9 mouse cellular contexts compared by ENCODE assay signal in the genomic region with DNA sequence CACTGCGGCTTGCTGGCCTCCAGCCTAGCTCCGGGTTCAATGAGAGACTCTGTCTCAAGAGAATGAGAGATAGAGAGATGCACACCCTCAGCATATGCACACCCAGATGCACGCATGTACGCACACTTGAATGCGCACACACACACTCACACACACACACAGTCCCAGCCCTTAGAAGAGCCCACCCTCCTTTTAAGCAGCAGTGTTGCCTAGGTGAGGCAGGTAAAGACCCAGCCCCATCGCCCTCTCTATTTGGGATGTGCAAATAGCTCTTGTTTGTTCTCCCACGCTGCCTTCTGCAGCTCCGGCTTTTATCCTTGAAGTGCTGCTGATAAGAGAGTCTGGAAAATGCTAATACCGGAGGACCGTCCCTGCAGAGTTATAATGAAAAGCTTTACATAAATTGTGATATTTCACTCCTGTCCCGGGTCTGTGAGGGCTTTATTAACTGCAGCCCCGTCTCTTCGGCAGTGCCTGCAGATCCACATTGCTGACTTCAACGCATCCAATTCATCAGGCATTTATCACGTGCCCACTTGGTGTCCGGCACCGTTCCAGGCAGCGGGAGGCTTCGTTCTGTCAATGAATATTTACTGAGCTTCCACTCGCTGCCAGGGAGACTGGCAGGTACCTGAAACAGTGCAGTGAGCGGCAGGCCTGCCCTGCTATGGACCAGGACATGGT.
A peak's percentile ranks its signal among the peaks of the same experiment; 100 is the strongest.
DNase-seq lines count a peak whose midpoint lies in the region; ATAC-seq and TF ChIP-seq lines count a peak whose summit lies in the region.
"Had no signal": no experiment of that assay in that cellular context is flagged by ENCODE, and none has a peak within 500 bp of the region (broad histone marks: within the 10 kb centered on the region; RNA-seq: fewer than 3 reads in every experiment).

No protein-coding gene starts in this region.

- TF ChIP-seq CTCF in intestine, postnatal 0 days (IDR thresholded peaks at IDR 0.05; ENCODE audit: low read depth), result no peak

- no peaks in the 10 kb centered on the region for H3K27me3 ChIP-seq in intestine, embryonic 14.5 days (replicated peaks; ENCODE audit: control insufficient read depth, insufficient read depth, low read length)
- H3K27me3 ChIP-seq in intestine, postnatal 0 days (replicated peaks; ENCODE audit: control insufficient read depth, insufficient read depth, low read length), result no peaks in the 10 kb centered on the region
- no peaks in the 10 kb centered on the region for H3K27me3 ChIP-seq in forebrain, embryonic 14.5 days (replicated peaks; ENCODE audit: control insufficient read depth, insufficient read depth, low read length)
- H3K27me3 ChIP-seq in hindbrain, embryonic 15.5 days, result no peaks in the 10 kb centered on the region
- no peaks in the 10 kb centered on the region for H3K27me3 ChIP-seq in midbrain, embryonic 11.5 days (ENCODE audit: control insufficient read depth, insufficient read depth, low read length)
- H3K27me3 ChIP-seq in embryonic facial prominence, embryonic 10.5 days (replicated peaks; ENCODE audit: low read depth, poor library complexity, severe bottlenecking), result no peaks in the 10 kb centered on the region

- H3K9me3 ChIP-seq in intestine, embryonic 14.5 days (ENCODE audit: control insufficient read depth, low read length), result no peaks in the 10 kb centered on the region
- H3K9me3 ChIP-seq in intestine, postnatal 0 days (ENCODE audit: control insufficient read depth), result no peaks in the 10 kb centered on the region
- no peaks in the 10 kb centered on the region for H3K9me3 ChIP-seq in forebrain, embryonic 14.5 days (replicated peaks; ENCODE audit: control insufficient read depth, low read length)
- H3K9me3 ChIP-seq in hindbrain, embryonic 15.5 days, result no peaks in the 10 kb centered on the region
- H3K9me3 ChIP-seq in midbrain, embryonic 11.5 days (ENCODE audit: control insufficient read depth, low read length), result no peaks in the 10 kb centered on the region
- H3K9me3 ChIP-seq in embryonic facial prominence, embryonic 10.5 days, result no peaks in the 10 kb centered on the region

- DNase-seq in intestine, embryonic 14.5 days (ENCODE audit: low spot score), result no peak
- peak; percentile 49 for DNase-seq in forebrain, embryonic 14.5 days (ENCODE audit: low spot score)
- DNase-seq in midbrain, embryonic 11.5 days (ENCODE audit: low spot score, missing footprints), result peak; percentile 51
- DNase-seq in embryonic facial prominence, embryonic 10.5 days (ENCODE audit: low spot score), result no peak
- no peak for DNase-seq in gastrocnemius, postnatal 4 days (ENCODE audit: low spot score in 2 of 2)
- DNase-seq: cerebellum, adult 2 months had no signal

- H3K4me2 ChIP-seq in intestine, embryonic 14.5 days (ENCODE audit: low read length), result no peak overlapping the region
- H3K4me2 ChIP-seq in intestine, postnatal 0 days (replicated peaks; ENCODE audit: low read depth), result no peak overlapping the region
- no peak overlapping the region for H3K4me2 ChIP-seq in forebrain, embryonic 14.5 days (ENCODE audit: low read length)
- peak overlapping the region; percentile 31 for H3K4me2 ChIP-seq in hindbrain, embryonic 15.5 days
- no peak overlapping the region for H3K4me2 ChIP-seq in midbrain, embryonic 11.5 days

- no peak overlapping the region for H3K4me3 ChIP-seq in intestine, embryonic 14.5 days (ENCODE audit: low read depth, low read length)
- no peak overlapping the region for H3K4me3 ChIP-seq in intestine, postnatal 0 days (ENCODE audit: low read depth, low read length)
- H3K4me3 ChIP-seq in forebrain, embryonic 14.5 days (ENCODE audit: low read depth, low read length), result no peak overlapping the region
- no peak overlapping the region for H3K4me3 ChIP-seq in hindbrain, embryonic 15.5 days
- no peak overlapping the region for H3K4me3 ChIP-seq in midbrain, embryonic 11.5 days (ENCODE audit: low read depth, low read length)
- H3K4me3 ChIP-seq in embryonic facial prominence, embryonic 10.5 days, result no peak overlapping the region
- H3K4me3 ChIP-seq: left cerebral cortex, adult 2 months had no signal

- H3K27ac ChIP-seq in intestine, embryonic 14.5 days (ENCODE audit: low read depth), result no peak overlapping the region
- no peak overlapping the region for H3K27ac ChIP-seq in intestine, postnatal 0 days (ENCODE audit: low read depth, low read length)
- 0 out of 2 replicates have a peak overlapping the region, but pooled peaks have one; percentile 27 for H3K27ac ChIP-seq in forebrain, embryonic 14.5 days (ENCODE audit: low read depth, low read length)
- peak overlapping the region; percentile 14; the same call in 1 of the 2 replicates for H3K27ac ChIP-seq in hindbrain, embryonic 15.5 days (replicated peaks)
- H3K27ac ChIP-seq in midbrain, embryonic 11.5 days (ENCODE audit: low read depth, low read length), result no peak overlapping the region; the same call in 1 of the 2 replicates
- no peak overlapping the region for H3K27ac ChIP-seq in embryonic facial prominence, embryonic 10.5 days (replicated peaks)
- H3K27ac ChIP-seq: left cerebral cortex, adult 2 months had no signal

- H3K9ac ChIP-seq in intestine, embryonic 14.5 days (ENCODE audit: low read length), result no peak overlapping the region
- H3K9ac ChIP-seq in intestine, postnatal 0 days (ENCODE audit: low read depth, low read length), result no peak overlapping the region
- no peak overlapping the region for H3K9ac ChIP-seq in forebrain, embryonic 14.5 days (ENCODE audit: low read length)
- no peak overlapping the region for H3K9ac ChIP-seq in hindbrain, embryonic 15.5 days
- no peak overlapping the region for H3K9ac ChIP-seq in midbrain, embryonic 11.5 days (ENCODE audit: low read length)

- H3K4me1 ChIP-seq in intestine, embryonic 14.5 days (replicated peaks; ENCODE audit: control insufficient read depth, insufficient read depth, low read length), result 0 out of 2 replicates have a peak, but pooled peaks cover 6% of the 10 kb centered on the region
- no peaks in the 10 kb centered on the region for H3K4me1 ChIP-seq in intestine, postnatal 0 days (replicated peaks; ENCODE audit: control insufficient read depth, insufficient read depth, low read length)
- H3K4me1 ChIP-seq in forebrain, embryonic 14.5 days (ENCODE audit: control insufficient read depth, insufficient read depth, low read length), result peaks cover 10% of the 10 kb centered on the region
- peaks cover 21% of the 10 kb centered on the region for H3K4me1 ChIP-seq in hindbrain, embryonic 15.5 days (replicated peaks)
- peaks cover 28% of the 10 kb centered on the region for H3K4me1 ChIP-seq in midbrain, embryonic 11.5 days (ENCODE audit: control insufficient read depth, insufficient read depth, low read length)
- peaks cover 23% of the 10 kb centered on the region for H3K4me1 ChIP-seq in embryonic facial prominence, embryonic 10.5 days

- no peaks in the 10 kb centered on the region for H3K36me3 ChIP-seq in intestine, embryonic 14.5 days (ENCODE audit: control insufficient read depth, insufficient read depth, low read length)
- no peaks in the 10 kb centered on the region for H3K36me3 ChIP-seq in intestine, postnatal 0 days (ENCODE audit: control insufficient read depth, insufficient read depth)
- H3K36me3 ChIP-seq in forebrain, embryonic 14.5 days (ENCODE audit: control insufficient read depth, insufficient read depth, low read length), result no peaks in the 10 kb centered on the region
- no peaks in the 10 kb centered on the region for H3K36me3 ChIP-seq in hindbrain, embryonic 15.5 days
- no peaks in the 10 kb centered on the region for H3K36me3 ChIP-seq in midbrain, embryonic 11.5 days (ENCODE audit: control insufficient read depth, insufficient read depth, low read length)
- H3K36me3 ChIP-seq in embryonic facial prominence, embryonic 10.5 days (replicated peaks), result no peaks in the 10 kb centered on the region

- 0 out of 2 replicates have a peak, but pooled peaks have one; percentile 38 for ATAC-seq in intestine, embryonic 14.5 days (replicated peaks; ENCODE audit: low FRiP score, low TSS enrichment, low read depth)
- no peak for ATAC-seq in intestine, postnatal 0 days
- ATAC-seq in forebrain, embryonic 14.5 days, result peak; percentile 32; the same call in 1 of the 2 replicates
- 0 out of 2 replicates have a peak, but pooled peaks have one; percentile 7 for ATAC-seq in hindbrain, embryonic 15.5 days (ENCODE audit: low FRiP score, low read depth)
- ATAC-seq in midbrain, embryonic 11.5 days (ENCODE audit: low FRiP score), result peak; percentile 17; the same call in 1 of the 2 replicates

- WGBS in intestine, embryonic 14.5 days, result 39% methylated on average over 21 of the region's 21 CpGs
- 30% methylated on average over 21 of the region's 21 CpGs for WGBS in intestine, postnatal 0 days
- 75% methylated on average over 21 of the region's 21 CpGs for WGBS in forebrain, embryonic 14.5 days
- 39% methylated on average over 21 of the region's 21 CpGs for WGBS in hindbrain, embryonic 15.5 days
- WGBS in midbrain, embryonic 11.5 days, result 66% methylated on average over 21 of the region's 21 CpGs
- WGBS in embryonic facial prominence, embryonic 10.5 days, result 86% methylated on average over 21 of the region's 21 CpGs

Comparison
In these comparisons a context has a peak if more than half of its experiments do, and no peak if none do; other contexts are left out.
1. DNase-seq: peak in forebrain, embryonic 14.5 days (single experiment) and midbrain, embryonic 11.5 days (single experiment); none in intestine, embryonic 14.5 days (single experiment), embryonic facial prominence, embryonic 10.5 days (single experiment) and gastrocnemius, postnatal 4 days (0 of 2).
2. H3K27ac ChIP-seq: peak in forebrain, embryonic 14.5 days (single experiment) and hindbrain, embryonic 15.5 days (single experiment); none in intestine, embryonic 14.5 days (single experiment), intestine, postnatal 0 days (single experiment), midbrain, embryonic 11.5 days (single experiment) and embryonic facial prominence, embryonic 10.5 days (single experiment).